Mouse (Mus musculus): ENCODE measurements around the gene Ccdc65. TPM values are rescaled to one million over a fixed set of nuclear protein-coding genes. Genes with fewer than 3 reads are reported as not detected.

The Ccdc65 gene
- total RNA-seq, 2 experiments from 2014 or later, result 11.2 TPM

GRCm38 (mm10) chr15:98747296-98747695 is 39.3 kb downstream of the Ccdc65 start:
- no peak overlapping the region for H3K4me3 ChIP-seq
- intact Hi-C loops (cut with DNase I), result no loop called here
- DNase-seq (ENCODE audit: extremely low spot score in 1 of 2, low spot score in 2 of 2), result no peak
- no peak overlapping the region for H3K27ac ChIP-seq
- no peak for TF ChIP-seq CTCF (IDR thresholded peaks at IDR 0.05)

GRCm38 (mm10) chr15:98749093-98749492 is 41.1 kb downstream of the Ccdc65 start:
- intact Hi-C loops (cut with DNase I), result no loop called here
- TF ChIP-seq CTCF (IDR thresholded peaks at IDR 0.05), result no peak
- no peak for DNase-seq (ENCODE audit: extremely low spot score in 1 of 2, low spot score in 2 of 2)
- Histone ChIP-seq H3K27ac (no peak overlapping the region), H3K4me3 (no peak overlapping the region)

- no peak for TF ChIP-seq CTCF (IDR thresholded peaks at IDR 0.05)
- Histone ChIP-seq H3K4me3 (no peak overlapping the region), H3K27ac (no peak overlapping the region)
- intact Hi-C loops (cut with DNase I), result no loop called here
- no peak for DNase-seq (ENCODE audit: extremely low spot score in 1 of 2, low spot score in 2 of 2)
Observed at GRCm38 (mm10) chr15:98753021-98753423, 45.0 kb downstream of the Ccdc65 start.

GRCm38 (mm10) chr15:98754125-98754524 is 46.1 kb downstream of the Ccdc65 start:
- no peak for TF ChIP-seq CTCF (IDR thresholded peaks at IDR 0.05)
- intact Hi-C loops (cut with DNase I), result no loop called here

GRCm38 (mm10) chr15:98762201-98762621 is 54.2 kb downstream of the Ccdc65 start:
- peak overlapping the region; percentile 98 for H3K27ac ChIP-seq
- peak overlapping the region; percentile 96 for H3K4me3 ChIP-seq
- peak; percentile 74 to 77 for DNase-seq (ENCODE audit: extremely low spot score in 1 of 2, low spot score in 2 of 2)
- intact Hi-C loops (cut with DNase I), result no loop called here
- TF ChIP-seq CTCF (IDR thresholded peaks at IDR 0.05), result no peak

More at GRCm38 (mm10) chr15:98754125-98754524, 46.1 kb downstream of the Ccdc65 start:
- DNase-seq (ENCODE audit: extremely low spot score in 1 of 2, low spot score in 2 of 2), result no peak
- Histone ChIP-seq H3K27ac (no peak overlapping the region), H3K4me3 (no peak overlapping the region)

- Histone ChIP-seq H3K4me3 (peak within 1 kb of the TSS; percentile 96), H3K27ac (peak within 1 kb of the TSS; percentile 98)
- intact Hi-C loops (cut with DNase I), result no loop called here
- no peak for TF ChIP-seq CTCF (IDR thresholded peaks at IDR 0.05)
- DNase-seq (ENCODE audit: extremely low spot score in 1 of 2, low spot score in 2 of 2), result peak; percentile 97
Observed at GRCm38 (mm10) chr15:98762670-98763529, 54.9 kb downstream of the Ccdc65 start, which contains the start of gene Arf3. TSS of gene Arf3 (minus strand) at chr15:98763214.

GRCm38 (mm10) chr15:98765929-98766328 is 57.9 kb downstream of the Ccdc65 start:
- DNase-seq (ENCODE audit: extremely low spot score in 1 of 2, low spot score in 2 of 2), result no peak
- Histone ChIP-seq H3K4me3 (no peak overlapping the region), H3K27ac (no peak overlapping the region)
- no peak for TF ChIP-seq CTCF (IDR thresholded peaks at IDR 0.05)
- intact Hi-C loops (cut with DNase I), result no loop called here

GRCm38 (mm10) chr15:98768259-98768658 is 60.3 kb downstream of the Ccdc65 start:
- no peak overlapping the region for H3K27ac ChIP-seq
- intact Hi-C loops (cut with DNase I), result no loop called here
- no peak for TF ChIP-seq CTCF (IDR thresholded peaks at IDR 0.05)
- DNase-seq (ENCODE audit: extremely low spot score in 1 of 2, low spot score in 2 of 2), result no peak
- H3K4me3 ChIP-seq, result no peak overlapping the region

- no peak overlapping the region for H3K27ac ChIP-seq
- DNase-seq (ENCODE audit: extremely low spot score in 1 of 2, low spot score in 2 of 2), result no peak
- H3K4me3 ChIP-seq, result peak overlapping the region; percentile 42
- TF ChIP-seq CTCF (IDR thresholded peaks at IDR 0.05), result no peak
- intact Hi-C loops (cut with DNase I), result no loop called here
Observed at GRCm38 (mm10) chr15:98771813-98772425, 63.9 kb downstream of the Ccdc65 start.

- intact Hi-C loops (cut with DNase I), result no loop called here
- no peak overlapping the region for H3K27ac ChIP-seq
- TF ChIP-seq CTCF (IDR thresholded peaks at IDR 0.05), result no peak
- H3K4me3 ChIP-seq, result peak overlapping the region; percentile 42
- DNase-seq (ENCODE audit: extremely low spot score in 1 of 2, low spot score in 2 of 2), result no peak
Observed at GRCm38 (mm10) chr15:98772511-98773211, 64.7 kb downstream of the Ccdc65 start.

Other genes with a start within 250 kb of the Ccdc65 start
- gene OR5BS1P, start 238.3 kb upstream of the Ccdc65 start, total RNA-seq (2021), result not detected
- gene Lalba, start 225.5 kb upstream of the Ccdc65 start, total RNA-seq (2021), result not detected
- gene Olfr279, start 215.8 kb upstream of the Ccdc65 start, total RNA-seq (2021), result not detected
- 10 to 100 TPM; 55.1 to 56.7 TPM for gene Kansl2, start 173.9 kb upstream of the Ccdc65 start, total RNA-seq (2021)
- 10 to 100 TPM; 40.3 to 45.8 TPM for gene Ccnt1, start 137.3 kb upstream of the Ccdc65 start, total RNA-seq (2021)
- not detected for gene 4930415O20Rik, start 137.2 kb upstream of the Ccdc65 start, total RNA-seq (2021)
- gene Adcy6, start 98.1 kb upstream of the Ccdc65 start, total RNA-seq (2021), result 10 to 100 TPM; 52.7 to 57.4 TPM
- gene Cacnb3, start 77.4 kb upstream of the Ccdc65 start, total RNA-seq (2021), result 100 to 1,000 TPM; 271 to 291 TPM
- gene Ddx23, start 45.3 kb upstream of the Ccdc65 start, total RNA-seq (2021), result 10 to 100 TPM; 84.4 to 90.2 TPM
- gene Rnd1, start 30.7 kb upstream of the Ccdc65 start, total RNA-seq (2021), result 10 to 100 TPM; 27.4 to 27.7 TPM
- gene Fkbp11, start 20.0 kb downstream of the Ccdc65 start, total RNA-seq (2021), result 1 to 10 TPM; 1.9 TPM
- gene Arf3, start 55.0 kb downstream of the Ccdc65 start, total RNA-seq (2021), result 100 to 1,000 TPM; 749 to 756 TPM
- under 1 TPM; 0.51 to 0.66 TPM for gene Wnt10b, start 69.9 kb downstream of the Ccdc65 start, total RNA-seq (2021)
- gene Wnt1, start 81.7 kb downstream of the Ccdc65 start, total RNA-seq (2021), result under 1 TPM in 1 of 2 experiments, not detected in 1; 0.14 TPM
- 100 to 1,000 TPM; 739 to 834 TPM for gene Ddn, start 101.3 kb downstream of the Ccdc65 start, total RNA-seq (2021)
- gene Prkag1, start 123.3 kb downstream of the Ccdc65 start, total RNA-seq (2021), result 10 to 100 TPM; 46.1 to 52.3 TPM
- gene Kmt2d, start 163.0 kb downstream of the Ccdc65 start, total RNA-seq (2021), result 100 to 1,000 TPM; 100 to 101 TPM
- 10 to 100 TPM; 11.8 to 12.1 TPM for gene Rhebl1, start 186.3 kb downstream of the Ccdc65 start, total RNA-seq (2021)
- under 1 TPM in 1 of 2 experiments, not detected in 1; 0.28 TPM for gene Dhh, start 190.3 kb downstream of the Ccdc65 start, total RNA-seq (2021)
- 10 to 100 TPM; 17.8 to 19.1 TPM for gene Lmbr1l, start 210.0 kb downstream of the Ccdc65 start, total RNA-seq (2021)
- gene Tuba1b, start 226.4 kb downstream of the Ccdc65 start, total RNA-seq (2021), result 100 to 1,000 TPM; 509 to 550 TPM
- gene Gm49450, start 245.3 kb downstream of the Ccdc65 start, total RNA-seq (2021), result not detected
- 100 to 1,000 TPM; 817 to 827 TPM for gene Tuba1a, start 245.5 kb downstream of the Ccdc65 start, total RNA-seq (2021)